In the genomic region with DNA sequence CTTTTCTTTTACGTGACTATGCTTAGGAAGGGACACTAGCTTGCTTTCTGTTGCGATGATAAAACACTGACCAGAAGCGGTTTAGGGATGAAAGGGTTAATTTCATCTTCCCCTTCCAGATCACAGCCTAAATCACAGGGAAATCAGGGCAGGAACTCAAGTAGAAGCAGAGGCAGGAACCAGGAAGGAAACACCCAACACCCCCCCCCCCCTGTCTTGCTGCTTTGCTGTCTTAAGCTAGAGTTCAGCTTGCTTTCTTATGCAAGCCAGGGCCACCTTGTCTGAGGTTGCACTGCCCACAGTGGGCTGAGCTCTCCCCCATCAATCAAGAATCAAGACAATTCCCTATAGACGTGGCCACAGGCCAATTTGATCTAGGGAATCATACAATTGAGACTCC, we compare ENCODE assay signal across 26 mouse cellular contexts.
DNase-seq lines count a peak whose midpoint lies in the region; ATAC-seq and TF ChIP-seq lines count a peak whose summit lies in the region.
"Had no signal": no experiment of that assay in that cellular context is flagged by ENCODE, and none has a peak within 500 bp of the region (broad histone marks: within the 10 kb centered on the region; RNA-seq: fewer than 3 reads in every experiment).

No protein-coding gene starts in this region.

- H3K4me2 ChIP-seq in lung, embryonic 14.5 days = no peak overlapping the region
- H3K4me2 ChIP-seq: embryonic facial prominence, embryonic 12.5 days; embryonic facial prominence, embryonic 15.5 days; forebrain, embryonic 15.5 days; heart, embryonic 13.5 days; hindbrain, embryonic 14.5 days had no signal

- H3K4me3 ChIP-seq in lung, embryonic 14.5 days (ENCODE audit: low read depth, low read length) = no peak overlapping the region
- no peak overlapping the region for H3K4me3 ChIP-seq in embryonic facial prominence, embryonic 10.5 days
- H3K4me3 ChIP-seq: embryonic facial prominence, embryonic 12.5 days; embryonic facial prominence, embryonic 15.5 days; forebrain, embryonic 15.5 days; gastrocnemius, adult 2 months; heart, adult 2 months; heart, embryonic 10.5 days; heart, embryonic 13.5 days had no signal

- H3K27me3 ChIP-seq in lung, embryonic 14.5 days (ENCODE audit: insufficient read depth, low read length) = no peaks in the 10 kb centered on the region
- no peaks in the 10 kb centered on the region for H3K27me3 ChIP-seq in embryonic facial prominence, embryonic 10.5 days (replicated peaks; ENCODE audit: low read depth, poor library complexity, severe bottlenecking)
- H3K27me3 ChIP-seq: embryonic facial prominence, embryonic 12.5 days; embryonic facial prominence, embryonic 15.5 days; forebrain, embryonic 15.5 days; heart, embryonic 13.5 days had no signal

- 66% methylated on average over 4 of the region's 4 CpGs for WGBS in lung, embryonic 14.5 days
- WGBS in embryonic facial prominence, embryonic 10.5 days = 75% methylated on average over 4 of the region's 4 CpGs

- ATAC-seq in lung, embryonic 14.5 days (ENCODE audit: insufficient read depth) = no peak
- ATAC-seq in megakaryocyte, adult 5-6 weeks (ENCODE audit: poor library complexity, severe bottlenecking) = 0 out of 2 replicates have a peak, but pooled peaks have one; percentile 33
- ATAC-seq in activated CD4-positive, CD25-positive, alpha-beta regulatory T cell, adult 4 months = no peak
- ATAC-seq: CD4-positive, CD25-positive, alpha-beta regulatory T cell, adult 4 months; forebrain, embryonic 15.5 days; hindbrain, postnatal 0 days; inflammation-experienced regulatory T-cells, adult 6 months had no signal

- H3K27ac ChIP-seq in lung, embryonic 14.5 days (ENCODE audit: low read depth) = no peak overlapping the region
- H3K27ac ChIP-seq in embryonic facial prominence, embryonic 10.5 days (replicated peaks) = no peak overlapping the region
- H3K27ac ChIP-seq: embryonic facial prominence, embryonic 12.5 days; embryonic facial prominence, embryonic 15.5 days; forebrain, embryonic 15.5 days; gastrocnemius, adult 2 months; heart, adult 2 months; heart, embryonic 10.5 days; heart, embryonic 13.5 days; hindbrain, embryonic 14.5 days; hindbrain, postnatal 0 days had no signal

- H3K36me3 ChIP-seq in lung, embryonic 14.5 days (ENCODE audit: insufficient read depth) = no peaks in the 10 kb centered on the region
- H3K36me3 ChIP-seq in embryonic facial prominence, embryonic 10.5 days (replicated peaks) = no peaks in the 10 kb centered on the region
- H3K36me3 ChIP-seq: embryonic facial prominence, embryonic 12.5 days; embryonic facial prominence, embryonic 15.5 days; forebrain, embryonic 15.5 days; heart, embryonic 10.5 days; heart, embryonic 13.5 days had no signal

- DNase-seq in lung, embryonic 14.5 days = peak; percentile 15
- no peak for DNase-seq in lung, postnatal 10 days
- peak; percentile 75 for DNase-seq in R1 (ENCODE audit: low read depth, low spot score)
- DNase-seq in embryonic facial prominence, embryonic 10.5 days (ENCODE audit: low spot score) = peak; percentile 15
- no peak for DNase-seq in frontal cortex, adult 2 months (ENCODE audit: extremely low spot score in 1 of 2, low spot score in 1 of 2)
- no peak for DNase-seq in T-cell, adult 2 months (ENCODE audit: low spot score)
- DNase-seq: adrenal gland, postnatal 10 days; adrenal gland, postnatal 36 days; cerebellum, adult 18-20 months; cerebellum, adult 9-10 months; cerebellum, postnatal 14 days; gastrocnemius, adult 2 months; gastrocnemius, postnatal 14 days; heart, adult 2 months; heart, postnatal 14 days had no signal

- no peak overlapping the region for H3K9ac ChIP-seq in lung, embryonic 14.5 days
- H3K9ac ChIP-seq: embryonic facial prominence, embryonic 12.5 days; embryonic facial prominence, embryonic 15.5 days; forebrain, embryonic 15.5 days; heart, embryonic 13.5 days; hindbrain, embryonic 14.5 days had no signal

- TF ChIP-seq CTCF in lung, embryonic 14.5 days (IDR thresholded peaks at IDR 0.05; ENCODE audit: low read depth) = no peak

- H3K4me1 ChIP-seq in lung, embryonic 14.5 days (ENCODE audit: insufficient read depth) = no peaks in the 10 kb centered on the region
- H3K4me1 ChIP-seq in embryonic facial prominence, embryonic 10.5 days = peaks cover 27% of the 10 kb centered on the region
- H3K4me1 ChIP-seq: embryonic facial prominence, embryonic 15.5 days; forebrain, embryonic 15.5 days had no signal

- no peaks in the 10 kb centered on the region for H3K9me3 ChIP-seq in lung, embryonic 14.5 days (ENCODE audit: low read depth, low read length)
- no peaks in the 10 kb centered on the region for H3K9me3 ChIP-seq in embryonic facial prominence, embryonic 10.5 days
- H3K9me3 ChIP-seq: embryonic facial prominence, embryonic 12.5 days; embryonic facial prominence, embryonic 15.5 days; forebrain, embryonic 15.5 days; heart, embryonic 10.5 days; heart, embryonic 13.5 days had no signal

Comparison
In these comparisons a context has a peak if more than half of its experiments do, and no peak if none do; other contexts are left out.
1. DNase-seq: peak in lung, embryonic 14.5 days (single experiment), R1 (single experiment) and embryonic facial prominence, embryonic 10.5 days (single experiment); none in lung, postnatal 10 days (single experiment), frontal cortex, adult 2 months (0 of 2) and T-cell, adult 2 months (single experiment).